Mouse (Mus musculus) ES-CJ7 (cell line): ENCODE results near the gene Osbpl10.

ENCODE experiments used
- DNase-seq: peaks from one replicate; pipeline ENCODE4 v3.0.0; 2011; ENCODE audit warnings: low read depth, low spot score

Gene Osbpl10

DNA sequence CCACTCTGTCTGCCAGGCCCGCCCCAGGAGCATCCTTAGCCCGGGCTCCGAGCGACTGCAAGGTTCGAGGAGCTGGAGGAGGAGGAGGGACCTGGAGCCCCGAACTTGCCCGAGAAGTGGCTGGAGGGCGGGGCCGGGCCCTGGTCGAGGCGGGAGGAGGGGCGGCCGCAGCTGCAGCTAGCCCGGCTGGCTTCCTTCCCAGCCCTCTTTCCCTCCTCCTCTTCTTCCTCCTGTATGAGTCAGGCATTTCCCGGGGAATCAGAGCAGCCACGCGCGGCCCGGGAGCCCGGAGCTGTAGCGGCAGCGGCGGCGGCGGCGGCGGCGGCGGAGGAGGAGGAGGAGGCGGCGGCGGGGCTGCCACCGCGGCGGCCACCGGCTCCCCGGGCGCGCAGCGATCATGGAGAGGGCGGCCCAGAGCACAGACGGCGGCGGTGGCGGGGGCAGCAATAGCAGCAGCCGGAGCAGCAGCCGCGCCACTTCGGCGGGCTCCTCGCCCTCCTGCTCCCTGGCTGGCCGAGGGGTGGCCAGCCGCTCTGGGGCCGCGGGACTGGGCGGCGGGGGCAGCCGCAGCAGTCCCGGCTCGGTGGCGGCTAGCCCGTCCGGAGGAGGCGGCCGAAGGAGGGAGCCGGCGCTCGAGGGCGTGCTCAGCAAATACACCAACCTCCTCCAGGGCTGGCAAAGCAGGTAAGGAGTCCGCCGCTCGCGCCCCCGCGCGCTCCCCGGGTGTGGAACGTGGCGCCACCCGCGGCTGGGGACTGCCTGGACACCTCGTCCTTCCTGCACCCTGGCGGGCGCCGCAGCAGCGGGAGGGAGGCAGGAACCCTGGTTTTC is at the start of gene Osbpl10:
Gene Osbpl10, plus strand, starts transcription at position 289 of the 831 bp plus-strand sequence.
- peak; percentile 74 for DNase-seq

DNA sequence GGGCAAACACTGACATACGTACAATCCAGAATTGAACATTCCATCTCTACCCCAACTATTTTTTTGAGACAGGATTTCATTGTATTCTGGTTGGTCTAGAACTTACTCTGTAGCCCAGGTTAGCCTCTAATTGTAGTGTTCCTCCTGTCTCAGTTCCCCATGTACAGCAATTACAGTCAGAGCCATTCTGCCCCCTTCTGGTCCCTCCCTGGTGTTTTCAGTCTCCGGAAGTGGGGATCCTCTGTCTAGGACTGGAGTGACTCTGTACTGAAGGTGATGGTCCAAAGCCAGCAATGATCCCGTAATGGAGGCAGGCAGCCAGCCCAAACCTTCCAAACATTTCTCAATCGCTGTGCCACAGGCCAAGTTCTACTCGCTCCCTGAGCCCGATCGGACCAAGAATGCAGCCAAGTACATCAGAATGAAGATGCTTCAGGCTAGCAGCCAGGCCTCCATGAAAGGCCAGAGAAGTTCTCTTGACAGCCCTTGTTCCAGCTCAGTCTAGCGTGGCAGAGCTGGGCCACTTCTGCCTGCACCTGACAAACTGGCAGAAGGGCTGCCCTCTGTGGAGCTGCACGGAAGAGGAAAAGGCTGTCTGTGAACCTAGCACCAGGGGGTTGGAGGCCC is 47.8 kb upstream of the Osbpl10 start:
- peak; percentile 21 for DNase-seq

DNA sequence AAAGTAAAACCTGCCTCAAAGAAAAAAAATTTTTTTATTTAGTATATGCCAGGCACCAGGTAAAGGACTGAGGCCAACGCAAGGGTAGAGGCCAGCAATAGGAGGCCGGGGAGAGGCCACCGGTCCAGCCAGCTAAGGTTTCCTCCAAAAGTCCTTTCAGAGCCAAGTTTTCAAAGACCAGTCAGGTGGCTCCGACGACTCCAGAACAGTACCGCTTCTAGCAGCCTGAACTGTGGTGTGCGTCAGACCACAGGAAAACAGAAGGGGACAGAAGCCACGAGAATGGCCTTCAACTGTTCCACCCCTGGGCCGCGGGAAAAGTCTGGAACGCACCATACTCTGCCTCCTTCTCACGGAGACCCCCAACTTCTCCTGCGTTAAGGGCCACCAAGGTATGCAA is 45.8 kb upstream of the Osbpl10 start:
- no peak for DNase-seq

DNA sequence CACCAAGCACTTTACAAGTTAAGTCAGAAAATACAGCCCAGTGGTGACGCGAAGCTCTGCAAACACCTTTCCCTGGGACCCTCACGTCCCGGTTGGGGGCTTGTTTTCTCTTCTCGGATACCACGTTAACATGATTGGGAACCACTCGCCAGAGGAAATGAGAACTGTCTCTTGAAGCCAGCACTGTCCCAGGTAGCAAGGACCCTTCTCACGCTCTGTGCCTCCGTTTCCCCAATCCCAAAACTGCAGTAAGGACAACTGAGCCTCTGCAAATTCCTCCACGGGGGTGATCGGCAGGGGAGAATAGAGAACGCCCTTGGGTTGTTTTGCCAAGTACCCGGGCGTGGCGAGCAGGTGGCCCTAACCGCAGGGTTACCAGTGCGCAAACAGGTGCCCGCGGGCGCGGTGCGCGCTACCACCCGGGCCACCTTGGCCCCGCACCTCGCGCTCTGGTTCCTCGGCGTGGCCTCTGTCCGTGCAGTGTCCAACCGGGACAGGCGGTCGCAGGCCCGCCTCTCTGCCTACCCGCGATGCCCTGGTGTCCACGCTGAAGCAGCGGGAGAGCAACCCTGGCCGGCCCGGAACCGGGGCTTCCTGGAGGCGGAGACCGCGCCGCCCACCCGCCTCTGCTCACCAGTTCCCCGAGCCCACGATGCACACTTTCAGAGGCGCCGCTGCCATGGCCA is 45.2 kb upstream of the Osbpl10 start:
- DNase-seq = peak; percentile 14

DNA sequence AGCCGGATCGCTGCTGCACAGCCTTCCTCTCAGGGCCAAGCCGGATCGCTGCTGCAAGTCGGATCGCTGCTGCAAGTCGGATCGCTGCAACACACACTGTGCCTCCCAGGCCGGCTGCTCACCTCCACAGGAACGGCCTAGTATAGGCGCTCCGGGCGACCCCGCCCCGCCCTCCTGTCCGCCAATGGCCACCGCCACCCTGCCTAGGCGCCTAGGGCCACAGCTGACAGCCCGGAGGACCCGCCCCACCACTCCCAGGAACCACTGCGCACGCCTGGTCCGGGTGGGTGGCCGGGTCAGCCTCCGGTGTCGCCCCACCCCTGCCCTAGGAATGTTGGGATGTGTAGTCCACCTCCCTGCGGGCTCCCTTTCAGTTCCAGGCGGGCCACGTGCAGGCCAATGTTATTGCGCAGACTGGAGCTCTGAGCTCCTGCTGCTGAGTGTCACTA is 44.6 kb upstream of the Osbpl10 start, which contains the start of gene Gpd1l:
Gene Gpd1l, minus strand, starts transcription at position 265 of the 449 bp plus-strand sequence.
- DNase-seq = peak; percentile 93

- peak; percentile 77 for DNase-seq
Observed at GRCm38 (mm10) chr9:114934231-114934630, 44.1 kb upstream of the Osbpl10 start.

DNA sequence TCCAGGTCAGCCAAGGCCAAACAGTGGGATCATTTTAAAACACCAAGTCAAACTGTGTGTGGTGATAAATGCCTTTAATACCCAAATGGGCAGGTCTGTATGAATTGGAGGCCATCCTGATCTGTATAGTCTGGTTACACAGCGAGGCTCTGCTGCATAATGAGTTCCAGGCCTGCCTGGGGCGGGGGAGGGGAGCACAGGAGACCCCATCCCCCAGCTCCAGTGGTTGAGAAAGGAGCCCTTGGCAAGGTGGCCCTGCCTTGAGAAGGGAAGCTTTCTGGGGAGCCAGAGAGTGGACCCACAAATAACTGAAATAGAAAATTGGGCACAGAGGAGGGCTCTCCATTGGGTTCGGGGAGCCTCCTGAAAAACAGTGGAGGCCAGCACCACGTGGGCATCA is 43.0 kb upstream of the Osbpl10 start:
- no peak for DNase-seq

- peak; percentile 27 for DNase-seq
Observed at GRCm38 (mm10) chr9:114936687-114937086, 41.7 kb upstream of the Osbpl10 start.

DNA sequence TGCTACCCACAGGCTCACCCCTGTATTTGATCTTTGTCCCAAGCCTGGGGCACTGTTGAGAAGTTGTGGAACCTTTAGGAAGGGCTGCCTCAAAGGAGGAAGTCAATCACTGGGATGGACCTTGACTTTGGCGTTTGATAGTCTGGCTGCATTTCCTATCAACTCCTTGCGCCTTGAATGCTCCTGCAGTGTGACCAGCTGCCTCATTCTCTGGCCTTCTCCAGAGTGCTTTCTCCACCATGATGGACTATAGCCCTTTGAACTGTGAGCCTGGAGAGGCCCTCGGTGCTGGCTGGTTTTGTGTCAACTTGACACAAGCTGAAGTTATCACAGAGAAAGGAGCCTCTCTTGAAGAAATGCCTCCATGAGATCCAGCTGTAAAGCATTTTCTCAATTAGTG is 33.7 kb upstream of the Osbpl10 start:
- DNase-seq = no peak

DNA sequence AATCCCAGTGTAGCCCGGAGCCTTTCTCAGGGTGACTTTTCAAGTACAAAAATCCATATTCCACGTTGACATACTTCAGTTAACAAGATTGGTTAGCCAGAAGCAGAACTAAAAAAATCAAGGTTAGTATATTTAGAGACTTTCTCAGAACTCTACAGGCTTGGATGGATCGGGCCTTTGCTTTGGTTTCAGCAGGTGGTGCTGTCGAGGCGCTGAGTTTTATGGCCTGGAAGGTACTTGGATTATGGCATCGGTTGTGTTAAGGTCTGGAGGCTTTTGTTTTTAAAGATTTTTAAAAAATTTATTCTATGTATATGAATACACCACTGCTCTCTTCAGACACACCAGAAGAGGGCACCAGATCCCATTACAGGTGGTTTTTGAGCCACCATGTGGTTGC is 32.8 kb upstream of the Osbpl10 start:
- no peak for DNase-seq

GRCm38 (mm10) chr9:114948395-114948794 is 30.0 kb upstream of the Osbpl10 start:
- DNase-seq = no peak

- peak; percentile 65 for DNase-seq
Observed at GRCm38 (mm10) chr9:114952866-114953265, 25.5 kb upstream of the Osbpl10 start.

DNA sequence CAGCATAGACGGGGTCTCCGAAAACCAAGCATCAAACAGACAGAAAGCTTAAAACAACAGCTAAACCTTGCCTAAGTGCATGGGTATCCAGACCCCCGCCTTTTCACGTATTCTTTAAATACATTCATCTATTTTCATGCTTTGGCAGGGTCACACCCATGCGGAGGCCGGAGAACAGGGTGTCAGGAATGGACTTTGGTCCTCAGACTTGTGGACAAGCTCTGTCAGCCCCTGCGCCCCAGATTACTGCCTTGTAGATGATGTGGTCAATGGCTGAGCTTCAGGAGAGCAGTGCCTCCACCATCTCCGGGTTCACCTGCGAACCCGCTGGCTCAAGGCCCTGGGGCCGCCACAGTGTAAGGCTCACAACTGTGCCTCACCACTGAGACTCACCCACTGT is 23.0 kb upstream of the Osbpl10 start:
- no peak for DNase-seq

- peak; percentile 67 for DNase-seq
Observed at GRCm38 (mm10) chr9:114956945-114957344, 21.4 kb upstream of the Osbpl10 start.

- DNase-seq = no peak
Observed at GRCm38 (mm10) chr9:114960043-114960789, 18.2 kb upstream of the Osbpl10 start.

DNA sequence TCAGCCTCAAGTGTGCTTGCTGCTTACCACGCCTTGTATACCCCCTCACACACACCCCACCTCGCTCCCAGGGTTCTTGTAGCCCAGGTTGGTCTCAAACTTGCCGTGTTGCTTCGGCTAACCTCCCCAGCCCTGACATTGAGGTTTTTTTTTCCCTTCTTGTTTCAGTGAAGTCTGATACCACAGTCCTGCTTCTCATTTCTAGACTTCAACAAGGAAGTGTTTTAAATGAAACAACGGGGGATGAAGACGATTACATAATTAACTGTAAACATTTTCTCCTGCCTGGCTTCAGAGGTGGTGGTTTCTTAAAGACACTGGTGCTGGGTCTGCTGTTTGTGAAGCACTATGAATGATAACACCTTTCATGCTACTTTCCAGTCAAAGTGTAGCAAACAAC is 17.5 kb upstream of the Osbpl10 start:
- DNase-seq = no peak

DNA sequence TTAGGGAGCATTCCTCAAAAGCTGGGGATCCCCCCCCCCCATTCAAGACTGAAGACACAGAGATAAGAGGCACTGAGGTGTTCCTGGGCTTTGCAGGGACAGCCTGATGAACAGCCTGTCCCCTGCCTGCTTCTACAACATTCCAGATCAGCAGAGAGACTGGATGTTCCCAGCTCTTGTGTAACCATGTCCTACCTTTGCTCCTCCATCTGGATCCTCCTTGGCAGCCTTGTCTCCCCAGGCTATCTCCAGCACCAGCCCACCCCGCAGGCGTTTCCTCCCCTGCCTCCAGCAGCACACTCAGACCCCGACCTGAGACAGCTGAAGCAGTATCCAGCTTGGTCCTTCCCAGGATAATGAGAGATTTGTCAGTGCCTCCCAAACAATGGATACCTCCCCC is 14.3 kb upstream of the Osbpl10 start:
- DNase-seq = no peak

DNA sequence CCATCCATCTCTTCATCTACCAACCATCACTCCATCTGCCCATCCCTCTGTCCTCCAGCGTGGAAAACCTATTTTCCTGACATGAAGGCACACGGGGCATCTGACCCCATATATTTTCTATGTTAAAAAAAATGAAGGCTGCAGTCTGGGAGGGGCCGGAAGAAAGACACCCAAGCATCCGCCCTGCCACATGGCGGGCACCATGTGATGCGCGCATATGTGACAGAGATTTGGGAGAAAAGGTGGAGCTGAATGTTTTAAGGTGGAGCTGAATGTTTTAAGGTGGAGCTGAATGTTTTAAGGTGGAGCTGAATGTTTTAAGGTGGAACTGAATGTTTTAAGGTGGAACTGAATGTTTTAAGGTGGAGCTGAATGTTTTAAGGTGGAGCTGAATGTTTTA is 12.1 kb upstream of the Osbpl10 start:
- DNase-seq = peak; percentile 78

DNA sequence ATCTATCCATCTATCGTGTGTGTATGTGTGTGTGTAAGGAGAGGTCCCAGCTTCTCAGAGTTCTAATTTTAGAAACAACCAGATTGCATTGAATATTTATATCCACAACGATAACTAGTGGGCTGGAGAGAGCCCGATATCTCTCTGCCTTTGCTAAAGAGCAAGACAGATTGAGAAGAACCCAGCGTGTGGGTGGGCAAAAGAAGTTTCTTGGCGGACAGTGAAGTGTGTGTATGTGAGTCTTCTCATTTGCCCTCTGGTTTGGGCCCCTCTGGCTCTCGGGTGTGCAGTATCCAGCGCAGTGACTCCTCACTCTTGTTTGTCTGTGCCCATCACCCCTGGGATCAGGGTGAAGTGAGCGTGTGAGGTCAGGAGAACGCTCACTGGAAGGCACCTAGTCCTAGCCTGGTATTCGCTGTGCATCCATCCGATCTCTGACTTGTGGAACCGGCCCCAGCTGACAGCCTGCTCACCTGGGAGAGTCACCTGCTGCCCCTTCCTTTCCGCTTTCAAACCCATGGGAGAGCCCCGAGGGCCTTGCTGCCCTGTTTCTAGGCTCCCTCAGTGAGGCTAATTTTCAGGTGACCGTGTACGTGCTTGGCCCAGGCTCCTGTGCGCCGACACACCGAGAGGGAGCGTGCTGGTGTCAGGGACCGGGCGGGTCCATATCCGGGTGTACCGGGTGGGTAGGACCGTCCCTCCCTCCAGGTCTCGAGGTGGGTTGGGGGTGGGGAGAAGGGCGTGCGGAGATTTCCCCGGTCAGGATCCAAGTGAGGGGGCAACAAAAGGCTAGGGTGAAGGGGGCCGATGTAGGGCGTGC is 698 bp upstream of the Osbpl10 start:
- no peak for DNase-seq

GRCm38 (mm10) chr9:114979969-114980368 is 1.6 kb downstream of the Osbpl10 start:
- no peak for DNase-seq
